Comparison of ENCODE assay signal across 8 mouse cellular contexts in the genomic region with DNA sequence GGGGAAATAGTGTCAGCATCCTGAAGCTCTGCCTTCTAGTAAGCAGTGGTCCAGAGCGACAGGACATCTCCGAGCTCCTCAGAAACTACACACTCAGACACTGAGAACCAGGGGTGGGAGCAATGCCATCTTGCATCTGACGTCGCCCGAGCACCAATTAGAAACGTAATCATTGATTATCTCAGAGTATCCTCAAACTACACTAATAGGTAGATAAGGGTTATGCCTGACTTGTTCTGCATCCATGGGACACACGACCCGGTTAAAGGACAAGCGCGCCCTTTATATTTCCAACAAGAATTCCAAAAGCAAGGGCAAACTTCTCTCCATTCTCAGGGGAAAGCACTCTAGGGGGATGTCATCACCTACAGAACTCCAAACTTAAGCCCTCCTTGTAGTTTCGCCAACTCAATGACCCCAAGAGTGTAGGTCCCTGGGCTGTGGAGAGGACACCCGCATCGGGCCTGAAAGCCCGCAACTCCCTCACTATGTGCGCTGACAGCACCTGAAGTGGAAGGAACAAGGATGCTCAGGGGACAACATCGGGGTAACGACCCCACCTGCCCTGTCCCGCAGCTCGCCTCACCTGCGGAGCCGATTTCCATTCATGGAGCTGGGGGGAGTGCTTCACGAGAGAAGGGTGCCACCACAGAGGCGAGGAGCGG. TPM values are rescaled to one million over a fixed set of nuclear protein-coding genes. Genes with fewer than 3 reads are reported as not detected.
DNase-seq lines count a peak whose midpoint lies in the region; ATAC-seq lines count a peak whose summit lies in the region.

No protein-coding gene starts in this region.

- H3K9ac ChIP-seq in lung, embryonic 16.5 days (ENCODE audit: low read length) = peak overlapping the region; percentile 91
- peak overlapping the region; percentile 80 for H3K9ac ChIP-seq in hindbrain, embryonic 12.5 days

- no peaks in the 10 kb centered on the region for H3K27me3 ChIP-seq in lung, embryonic 16.5 days (ENCODE audit: control insufficient read depth, insufficient read depth, low read depth, low read length)
- no peaks in the 10 kb centered on the region for H3K27me3 ChIP-seq in hindbrain, embryonic 12.5 days
- H3K27me3 ChIP-seq in midbrain, embryonic 10.5 days (ENCODE audit: low read depth, poor library complexity, severe bottlenecking) = no peaks in the 10 kb centered on the region

- no peak; the same call in 1 of the 2 replicates for ATAC-seq in lung, embryonic 16.5 days (ENCODE audit: low read depth)
- peak; percentile 1 for ATAC-seq in hindbrain, embryonic 12.5 days (ENCODE audit: low FRiP score)

- 1% methylated on average over 24 of the region's 24 CpGs for WGBS in lung, embryonic 16.5 days
- 2% methylated on average over 24 of the region's 24 CpGs for WGBS in hindbrain, embryonic 12.5 days
- WGBS in midbrain, embryonic 10.5 days = 3% methylated on average over 24 of the region's 24 CpGs

- H3K4me2 ChIP-seq in lung, embryonic 16.5 days (ENCODE audit: low read depth, low read length) = peak overlapping the region; percentile 88
- peak overlapping the region; percentile 92 for H3K4me2 ChIP-seq in hindbrain, embryonic 12.5 days (replicated peaks)

- no peak for DNase-seq in lung, postnatal 4 days
- DNase-seq in embryo, embryonic 10.5 days (ENCODE audit: low spot score) = peak; percentile 23
- no peak for DNase-seq in midbrain, embryonic 10.5 days (ENCODE audit: low spot score)
- DNase-seq in left cerebral cortex, adult 8-10 months (ENCODE audit: low spot score in 2 of 2) = no peak
- DNase-seq in ovary, postnatal 14 days (ENCODE audit: low spot score) = no peak
- no peak for DNase-seq in lung, postnatal 10 days

- no peaks in the 10 kb centered on the region for H3K36me3 ChIP-seq in lung, embryonic 16.5 days (ENCODE audit: control insufficient read depth, insufficient read depth, low read length)
- H3K36me3 ChIP-seq in hindbrain, embryonic 12.5 days = no peaks in the 10 kb centered on the region
- H3K36me3 ChIP-seq in midbrain, embryonic 10.5 days = peaks cover 5% of the 10 kb centered on the region; the same call in 1 of the 2 replicates

- peak overlapping the region; percentile 89 for H3K27ac ChIP-seq in lung, embryonic 16.5 days (ENCODE audit: low read length)
- H3K27ac ChIP-seq in hindbrain, embryonic 12.5 days = peak overlapping the region; percentile 91
- peak overlapping the region; percentile 90 for H3K27ac ChIP-seq in midbrain, embryonic 10.5 days (replicated peaks)

- peaks cover 4% of the 10 kb centered on the region; the same call in 1 of the 2 replicates for H3K4me1 ChIP-seq in lung, embryonic 16.5 days (replicated peaks; ENCODE audit: control insufficient read depth, insufficient read depth, low read length)
- peaks cover 10% of the 10 kb centered on the region for H3K4me1 ChIP-seq in hindbrain, embryonic 12.5 days
- H3K4me1 ChIP-seq in midbrain, embryonic 10.5 days = peaks cover 23% of the 10 kb centered on the region

- H3K4me3 ChIP-seq in lung, embryonic 16.5 days (ENCODE audit: low read length) = peak overlapping the region; percentile 94
- peak overlapping the region; percentile 67 for H3K4me3 ChIP-seq in hindbrain, embryonic 12.5 days
- H3K4me3 ChIP-seq in midbrain, embryonic 10.5 days = peak overlapping the region; percentile 96

- H3K9me3 ChIP-seq in lung, embryonic 16.5 days (ENCODE audit: control insufficient read depth, low read length) = no peaks in the 10 kb centered on the region
- no peaks in the 10 kb centered on the region for H3K9me3 ChIP-seq in hindbrain, embryonic 12.5 days (replicated peaks)
- no peaks in the 10 kb centered on the region for H3K9me3 ChIP-seq in midbrain, embryonic 10.5 days (replicated peaks)

RNA-seq across cellular contexts. Expression of gene Ago3, which starts 0.5 kb away (rescaled TPM):
- 17.9 and 19.7 TPM in 2 replicates for polyA plus RNA-seq in lung, embryonic 16.5 days (2015; fragmentation: Nextera tagmentation; extraction: Ambion mirVana)
- polyA plus RNA-seq in hindbrain, embryonic 12.5 days (2016; fragmentation: Nextera tagmentation; extraction: Ambion mirVana) = 21.6 and 22.2 TPM in 2 replicates
- polyA plus RNA-seq in midbrain, embryonic 10.5 days (2016; fragmentation: Nextera tagmentation; extraction: Ambion mirVana) = 13.3 and 15.9 TPM in 2 replicates
- 10 to 100 TPM; 28.9 to 38.8 (median 32.1) TPM for total RNA-seq in left cerebral cortex, adult 8-10 months (2022)

RNA-seq across cellular contexts. Expression of gene Ago1, which starts 39.6 kb away (rescaled TPM):
- polyA plus RNA-seq in lung, embryonic 16.5 days (2015; fragmentation: Nextera tagmentation; extraction: Ambion mirVana) = 6.3 and 6.4 TPM in 2 replicates
- 15.8 and 20.5 TPM in 2 replicates for polyA plus RNA-seq in hindbrain, embryonic 12.5 days (2016; fragmentation: Nextera tagmentation; extraction: Ambion mirVana)
- 11.9 and 16.3 TPM in 2 replicates for polyA plus RNA-seq in midbrain, embryonic 10.5 days (2016; fragmentation: Nextera tagmentation; extraction: Ambion mirVana)
- total RNA-seq in left cerebral cortex, adult 8-10 months (2022) = 10 to 100 TPM; 48.5 to 57.9 (median 50.4) TPM
